Mouse (Mus musculus) small intestine, adult 2 months (tissue): ENCODE data around the gene Bbof1.

Experiments used
- CTCF ChIP-seq: fragments of 200-500 bp; IDR thresholded peaks from 2 replicates; pipeline ENCODE4 v1.5.1; 2012; ENCODE audit warnings: low read depth, mild to moderate bottlenecking, control low read depth, inconsistent platforms, low read length, moderate library complexity, mixed read lengths; ENCODE audit not compliant: insufficient replicate concordance, insufficient read length; ENCODE audit errors: extremely low read depth
- POLR2A ChIP-seq: fragments of 200-500 bp; IDR thresholded peaks from 2 replicates; pipeline ENCODE4 v1.6.1; 2012; ENCODE audit warnings: low read depth, mild to moderate bottlenecking, control low read depth, inconsistent platforms, low read length, moderate library complexity

GRCm38 (mm10) chr12:84481251-84481650, 72.4 kb downstream of the Bbof1 start:
- TF ChIP-seq POLR2A (no peak), CTCF (no peak)
